Mouse (Mus musculus): Measurements from ENCODE around the gene Anp32a.

DNA sequence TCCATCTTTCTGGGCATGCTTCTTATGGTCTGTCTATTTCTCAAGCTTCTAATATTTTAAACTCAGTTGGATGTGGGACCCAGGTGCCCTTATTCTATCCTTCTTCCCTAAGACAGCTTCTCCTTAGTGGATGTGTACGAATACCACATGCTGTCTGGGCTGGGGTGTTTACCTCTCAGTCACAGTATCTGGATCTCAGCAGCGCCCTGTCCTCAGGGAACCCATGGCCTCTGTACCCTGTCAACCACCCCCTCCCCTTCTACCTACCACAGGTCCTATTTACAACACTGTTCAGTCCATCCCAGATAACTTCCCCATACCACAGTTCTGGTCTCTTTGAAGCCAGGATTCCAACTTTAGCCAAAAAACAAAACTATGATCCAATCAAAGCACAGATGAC, 9.6 kb downstream of the Anp32a start:
- TF ChIP-seq POLR2A (IDR thresholded peaks at IDR 0.05; ENCODE audit: borderline replicate concordance, extremely low read depth, insufficient read depth, insufficient read length, poor library complexity, severe bottlenecking) = no peak
- no peak for TF ChIP-seq CTCF (IDR thresholded peaks at IDR 0.05; ENCODE audit: borderline replicate concordance, extremely low read depth, insufficient read depth, insufficient read length)

Data from brain, embryonic 14.5 days (tissue).